Mouse (Mus musculus) megakaryocyte, embryonic 14.5 days (primary cell): ENCODE data around the gene 3110082I17Rik.

Source experiments
- FLI1 ChIP-seq: IDR thresholded peaks from 2 replicates; pipeline ENCODE4 v1.6.1; 2012; ENCODE audit warnings: low read length, inconsistent platforms, mixed read lengths
- GATA1 ChIP-seq: IDR thresholded peaks from 3 replicates; pipeline ENCODE4 v1.6.1; 2012; ENCODE audit warnings: mixed read lengths, low read length, inconsistent platforms, borderline replicate concordance

DNA sequence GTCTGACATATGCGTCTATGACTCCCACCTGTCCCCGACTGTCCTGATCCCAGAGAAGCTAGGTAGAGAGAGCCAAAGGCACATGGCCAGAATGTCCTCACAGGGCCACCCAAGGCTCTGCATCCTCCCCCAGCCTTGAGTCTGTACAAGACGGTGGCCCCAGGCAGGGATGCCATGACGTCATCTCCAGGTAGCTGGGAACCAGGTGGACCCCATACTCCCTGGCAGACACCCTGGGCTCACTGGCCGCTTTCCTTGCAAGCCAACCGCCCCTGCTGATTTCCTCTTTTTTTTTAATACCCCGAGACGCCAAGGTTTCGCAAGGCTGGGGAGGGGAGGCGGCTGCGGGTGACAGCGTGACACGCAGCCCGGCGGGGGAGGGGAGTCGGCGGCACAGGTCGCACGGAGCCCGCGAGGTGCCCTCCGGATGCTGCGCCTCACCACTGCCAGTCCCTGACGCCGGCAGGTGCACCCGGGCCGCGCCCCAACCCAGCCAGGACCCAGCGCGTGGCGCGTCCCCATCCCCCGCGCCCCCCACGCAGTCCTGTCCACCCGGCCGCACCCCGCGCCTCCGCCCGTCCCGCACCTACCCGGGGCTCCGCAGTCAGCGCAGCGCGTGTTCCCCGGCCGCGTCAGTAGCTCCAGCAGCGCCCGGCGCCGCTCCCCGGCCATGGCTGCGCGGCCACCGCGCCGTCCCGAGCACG lies 135.5 kb downstream of the 3110082I17Rik start:
- TF ChIP-seq GATA1 (no peak), FLI1 (no peak)
